Mouse (Mus musculus) kidney, postnatal 14 days (tissue): ENCODE measurements at regions not wholly inside any gene's neighbourhood (a gene's known extent, or its start where the extent isn't known, plus 50 kb on each side); places are given as distances from the start of the nearest gene placed in this dataset.

Experiments
- DNase-seq: peaks from one replicate; pipeline ENCODE4 v3.0.0; 2022; ENCODE audit warnings: mixed read lengths

DNA sequence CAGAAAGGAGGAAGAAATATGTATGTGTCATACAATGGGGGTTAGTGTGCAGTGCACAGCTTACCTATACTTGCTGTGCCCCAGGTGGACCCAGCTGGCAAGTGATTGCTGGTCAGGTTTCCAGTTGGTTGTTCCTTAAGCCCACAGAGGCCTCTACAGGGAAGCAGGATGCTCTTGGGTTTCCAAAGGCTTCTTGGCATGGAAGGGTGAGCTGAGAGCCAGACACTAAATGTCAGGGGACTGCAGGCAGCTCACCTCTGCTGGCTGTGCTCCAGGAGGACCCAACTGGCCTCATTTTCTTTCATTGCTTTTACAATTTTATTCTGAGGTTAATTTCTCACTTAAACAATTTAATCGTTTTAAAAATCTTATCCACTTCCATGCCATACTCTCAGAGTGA lies 108.1 kb downstream of the Gm10184 start:
- no peak for DNase-seq

DNA sequence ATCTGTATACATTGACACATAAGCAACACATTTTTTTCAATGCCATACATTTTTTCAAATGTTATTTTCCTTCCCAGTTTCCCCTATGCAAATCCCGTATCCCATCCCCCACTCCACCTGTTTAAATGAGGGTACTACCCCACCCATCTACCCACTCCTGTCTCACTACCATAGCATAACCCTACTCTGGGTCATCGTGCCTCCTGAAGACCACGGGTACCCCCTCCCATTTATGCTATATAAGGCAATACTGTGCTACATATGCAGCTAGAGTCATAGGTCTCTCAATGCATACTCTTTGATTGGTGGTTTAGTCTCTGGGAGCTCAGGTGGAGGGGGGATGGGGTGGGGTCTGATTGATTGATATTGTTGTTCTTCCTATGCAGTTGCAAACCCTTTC lies 132.7 kb downstream of the Gm10184 start:
- DNase-seq: no peak

DNA sequence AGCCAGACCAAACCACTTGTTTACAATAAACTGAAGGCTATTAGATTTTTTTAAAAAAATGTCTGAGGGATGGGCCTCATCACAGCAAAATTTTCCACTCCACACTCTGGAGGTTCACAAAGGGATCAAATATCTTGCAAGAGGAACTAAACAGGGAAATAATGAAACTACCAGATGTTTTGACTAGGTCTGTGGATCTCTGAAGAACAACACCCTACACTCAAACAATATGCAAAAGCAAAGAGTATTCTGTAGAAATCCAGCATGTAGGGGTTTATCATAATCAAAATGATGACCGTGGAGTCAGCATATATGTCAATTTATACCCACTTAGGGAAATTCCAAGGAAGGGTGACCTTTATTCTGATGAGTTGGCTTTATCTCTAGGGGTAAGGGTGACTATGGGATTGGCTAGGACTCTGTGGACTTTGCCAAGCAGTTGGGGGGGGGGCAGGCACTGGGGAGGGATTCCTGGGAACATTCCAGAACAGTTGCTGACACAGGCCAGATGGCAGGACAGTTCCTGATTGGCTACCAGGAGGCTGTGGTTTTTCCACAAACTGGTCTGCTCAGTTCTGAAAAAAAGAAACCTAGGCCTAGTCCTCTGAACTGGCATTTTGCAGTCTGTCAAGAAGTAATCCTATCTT lies 143.9 kb downstream of the Gm10184 start:
- DNase-seq: no peak

DNA sequence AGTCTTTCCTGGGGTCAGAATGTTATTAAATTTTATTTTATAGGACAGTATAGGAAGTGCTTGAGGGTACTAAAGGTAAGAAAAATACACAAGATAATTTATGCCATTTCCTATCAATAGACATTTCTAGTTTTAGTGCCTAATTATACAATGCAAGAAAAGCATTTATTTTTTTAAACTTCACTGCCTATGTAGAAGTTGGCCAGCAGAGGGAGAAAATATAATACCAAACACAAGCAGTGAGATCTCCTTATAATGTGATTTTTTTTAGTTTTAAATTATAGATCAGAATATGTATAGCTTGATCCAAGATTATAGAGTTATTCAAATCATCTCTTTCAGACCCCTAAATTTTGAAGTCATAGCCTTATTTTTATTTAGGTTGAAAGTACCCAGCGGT lies 172.8 kb downstream of the Gm10184 start:
- no peak for DNase-seq

DNA sequence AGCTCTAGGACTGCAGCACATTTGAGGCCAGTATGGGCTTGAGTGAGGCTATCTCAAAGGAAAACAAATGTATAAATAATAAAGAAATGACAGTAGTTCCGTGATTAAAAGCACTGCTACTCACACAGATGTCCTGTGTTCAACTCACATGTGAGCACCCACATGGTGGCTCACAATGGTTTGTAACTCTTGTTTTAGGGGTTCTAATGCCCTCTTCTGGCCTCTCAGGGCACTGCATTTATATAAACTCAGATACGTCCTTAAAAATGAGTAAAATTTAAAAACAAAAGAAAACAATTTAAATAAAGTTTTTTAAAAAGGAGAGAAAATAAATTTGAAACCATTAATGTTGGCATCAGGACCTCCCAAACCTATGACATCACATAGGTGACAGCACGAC lies 184.7 kb downstream of the Gm10184 start:
- DNase-seq: no peak

DNA sequence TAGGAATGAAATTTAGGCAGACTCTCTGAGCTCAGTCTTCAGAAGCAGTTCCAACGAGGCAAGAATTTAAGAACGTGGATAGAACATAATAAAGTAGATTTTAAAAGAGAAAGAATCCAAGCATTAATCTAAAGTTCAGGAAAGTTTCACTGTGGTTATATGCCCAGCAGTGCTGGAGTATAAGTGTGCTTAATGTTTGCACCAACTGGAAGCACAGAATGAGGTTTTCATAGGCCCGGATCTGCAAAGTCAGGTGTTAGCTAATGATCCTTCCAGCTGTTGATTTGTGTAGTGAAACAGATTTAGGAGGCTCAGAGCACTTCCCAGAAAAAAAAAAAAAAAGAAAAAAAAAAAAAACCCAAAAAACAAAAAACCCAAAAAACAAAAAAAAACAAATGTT lies 228.5 kb downstream of the Gm10184 start:
- no peak for DNase-seq

DNA sequence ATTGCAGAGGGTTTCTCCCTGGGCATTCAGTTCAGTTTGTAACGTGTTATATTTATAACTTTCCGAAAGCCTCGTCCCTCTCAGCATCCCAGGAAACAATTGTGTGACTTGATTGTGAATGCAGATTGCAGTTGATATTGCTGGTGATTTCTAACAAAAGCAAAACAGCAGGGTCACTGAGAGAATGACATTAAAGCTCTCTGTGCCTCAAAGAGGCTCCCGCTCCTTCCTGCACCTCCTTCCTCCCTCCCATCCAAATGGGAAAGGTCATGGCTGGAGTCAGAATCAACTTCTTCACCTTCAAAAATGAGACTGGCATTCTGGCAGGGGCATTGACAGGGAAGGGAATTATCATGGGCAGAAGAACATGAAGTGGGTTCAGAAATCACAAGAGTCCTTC lies 251.9 kb downstream of the Gm10184 start:
- DNase-seq: no peak

DNA sequence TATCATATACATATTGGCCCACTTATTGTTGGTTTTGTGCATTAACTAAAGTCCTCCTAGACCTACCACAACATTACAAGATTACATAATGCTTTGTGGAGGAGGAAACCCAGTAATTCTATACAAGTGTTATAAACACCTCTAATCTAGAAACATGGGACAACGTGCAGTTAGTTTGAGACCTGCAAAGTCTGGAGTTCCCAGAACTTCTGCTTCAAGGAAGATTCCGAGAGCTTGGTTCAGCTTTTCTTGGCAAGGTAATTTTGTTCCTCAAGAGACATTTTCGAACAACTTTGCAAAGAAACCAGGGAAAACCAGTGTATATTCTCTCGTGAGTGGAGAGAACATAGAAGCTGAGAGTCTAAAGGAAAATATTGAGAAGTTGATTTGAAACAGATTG lies 254.0 kb downstream of the Gm10184 start:
- DNase-seq: no peak

DNA sequence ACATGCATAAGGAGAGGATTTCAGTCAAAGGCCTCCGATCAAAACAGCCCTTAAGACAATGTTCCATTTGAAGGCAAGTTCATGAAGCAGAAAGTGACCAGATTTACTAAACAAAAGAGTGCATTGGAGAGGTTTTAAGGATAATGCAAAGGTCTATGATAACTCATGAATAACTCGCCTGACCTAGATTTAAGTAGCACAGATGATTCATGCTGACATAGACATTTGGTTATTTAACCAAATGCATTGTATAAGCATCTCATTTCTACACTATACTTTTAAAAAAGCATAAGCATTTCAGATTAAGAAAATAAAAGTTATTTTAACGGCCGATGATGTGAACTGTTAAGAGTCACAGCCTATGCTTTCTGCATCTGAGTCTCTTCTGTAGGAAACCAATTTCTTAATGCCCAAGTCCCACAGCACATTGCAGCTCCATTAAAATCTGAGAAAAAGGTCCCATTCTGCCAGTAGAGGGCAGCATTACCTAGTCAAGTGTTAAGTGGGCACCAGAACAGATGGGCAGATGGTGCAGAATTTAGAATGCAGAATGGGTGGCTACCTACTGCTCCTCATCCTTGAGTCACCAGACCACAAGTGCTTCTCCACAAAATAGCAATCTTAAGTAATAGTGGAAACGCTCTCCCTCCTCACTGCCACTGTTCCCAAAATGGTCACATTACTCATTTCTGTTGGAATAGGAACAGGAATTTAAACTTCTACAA lies 256.0 kb downstream of the Gm10184 start:
- peak; percentile 44 for DNase-seq

DNA sequence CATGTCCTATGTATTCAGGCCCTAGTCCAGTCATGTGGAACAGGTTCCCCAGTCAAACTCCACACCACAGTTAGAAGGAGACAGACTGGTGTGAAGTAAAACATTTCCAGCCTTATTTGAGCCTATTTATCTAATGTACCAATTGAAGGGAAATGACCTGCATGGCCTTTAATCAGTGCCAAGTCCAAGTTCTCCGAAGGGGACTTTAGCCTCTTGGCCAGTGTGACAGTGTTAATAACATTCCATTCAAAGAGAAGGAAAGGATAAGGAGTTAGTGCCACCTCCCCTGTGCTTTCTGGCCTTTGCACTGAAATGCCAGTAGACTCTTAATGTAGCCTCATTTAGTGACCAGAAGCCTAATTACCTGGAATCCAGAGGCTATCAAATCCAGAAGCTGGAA lies 264.2 kb downstream of the Gm10184 start:
- DNase-seq: peak; percentile 14
